Mouse (Mus musculus) MEL (cell line): ENCODE results near the gene Palld. TPM values are rescaled to one million over a fixed set of nuclear protein-coding genes. Genes with fewer than 3 reads are reported as not detected.

ENCODE experiments used
- DNase-seq: peaks from one replicate; pipeline ENCODE4 v3.0.0; 2011; ENCODE audit warnings: low read depth, low spot score
- H3K27ac ChIP-seq: 2 replicates; pipeline ENCODE4 v1.5.1; 2012; ENCODE audit warnings: low read depth, mild to moderate bottlenecking, control low read depth, low read length, moderate library complexity; ENCODE audit not compliant: control insufficient read depth
- H3K27me3 ChIP-seq, 2 experiments: fragments of 150-350 bp in 1 of 2; sonication (generic) in 1 of 2; 2 replicates each; pipeline ENCODE4 v1.6.1; 2012; ENCODE audit warnings: low read length in 2 of 2, mild to moderate bottlenecking in 2 of 2, improper control_type of control experiment in 1 of 2, moderate library complexity in 1 of 2; ENCODE audit not compliant: insufficient read depth in 2 of 2, control insufficient read depth in 1 of 2
- H3K36me3 ChIP-seq, 2 experiments: 2 replicates each; pipeline ENCODE4 v1.6.1; 2012 to 2014; ENCODE audit warnings: low read length in 2 of 2, improper control_type of control experiment in 1 of 2, inconsistent platforms in 1 of 2, mild to moderate bottlenecking in 1 of 2; ENCODE audit not compliant: insufficient read depth in 2 of 2, control insufficient read depth in 1 of 2
- H3K4me1 ChIP-seq, 2 experiments: fragments of 150-350 bp in 1 of 2; sonication (generic) in 1 of 2; 2 replicates each; pipeline ENCODE4 v1.6.1; 2012; ENCODE audit warnings: low read length in 2 of 2, improper control_type of control experiment in 1 of 2, mild to moderate bottlenecking in 1 of 2; ENCODE audit not compliant: insufficient read depth in 2 of 2, control insufficient read depth in 1 of 2
- H3K4me3 ChIP-seq, 2 experiments: fragments of 150-350 bp in 1 of 2; sonication (generic) in 1 of 2; 2 replicates each; pipeline ENCODE4 v1.5.1; 2012; ENCODE audit warnings: low read depth in 2 of 2, low read length in 2 of 2, mild to moderate bottlenecking in 2 of 2, moderate library complexity in 2 of 2, control low read depth in 1 of 2, improper control_type of control experiment in 1 of 2; ENCODE audit not compliant: control insufficient read depth in 1 of 2, insufficient read depth in 1 of 2
- H3K79me2 ChIP-seq: 2 replicates; pipeline ENCODE4 v1.6.1; 2012; ENCODE audit warnings: mild to moderate bottlenecking, low read length, moderate library complexity; ENCODE audit not compliant: control insufficient read depth, poor library complexity, insufficient read depth
- H3K9ac ChIP-seq: 2 replicates; pipeline ENCODE4 v1.6.1; 2012; ENCODE audit warnings: low read depth, mild to moderate bottlenecking, control low read depth, low read length, moderate library complexity; ENCODE audit not compliant: control insufficient read depth, poor library complexity, severe bottlenecking
- H3K9me3 ChIP-seq: fragments of 150-350 bp; sonication (generic); replicated peaks from 2 replicates; pipeline ENCODE4 v1.6.1; 2012; ENCODE audit warnings: mild to moderate bottlenecking, low read length, improper control_type of control experiment, moderate library complexity; ENCODE audit not compliant: insufficient read depth
- BHLHE40 ChIP-seq: IDR thresholded peaks from 2 replicates; pipeline ENCODE4 v1.6.1; 2012; ENCODE audit warnings: low read depth, mild to moderate bottlenecking, inconsistent platforms, low read length, improper control_type of control experiment, borderline replicate concordance
- CHD1 ChIP-seq: IDR thresholded peaks from 2 replicates; pipeline ENCODE4 v1.6.1; 2012; ENCODE audit warnings: low read depth, mild to moderate bottlenecking, inconsistent platforms, low read length, improper control_type of control experiment
- CTCF ChIP-seq, 3 experiments: IDR thresholded peaks in 2 of 3; conservative IDR thresholded peaks in 1 of 3; 2 replicates each; pipeline ENCODE4 v1.5.1; 2011 to 2012; ENCODE audit warnings: low read length in 3 of 3, low read depth in 2 of 3, mild to moderate bottlenecking in 2 of 3, improper control_type of control experiment in 1 of 3, inconsistent platforms in 1 of 3, mixed read lengths in 1 of 3, moderate library complexity in 1 of 3; ENCODE audit not compliant: control insufficient read depth in 1 of 3, insufficient read depth in 1 of 3, poor library complexity in 1 of 3, severe bottlenecking in 1 of 3
- GABPA ChIP-seq: IDR thresholded peaks from 2 replicates; pipeline ENCODE4 v1.6.1; 2012; ENCODE audit warnings: low read depth, mild to moderate bottlenecking, inconsistent platforms, low read length, improper control_type of control experiment, moderate library complexity
- HCFC1 ChIP-seq: IDR thresholded peaks from 2 replicates; pipeline ENCODE4 v1.6.1; 2012; ENCODE audit warnings: low read depth, mild to moderate bottlenecking, inconsistent platforms, low read length, improper control_type of control experiment, moderate library complexity
- JUND ChIP-seq: IDR thresholded peaks from 2 replicates; pipeline ENCODE4 v1.6.1; 2011; ENCODE audit warnings: low read depth, mild to moderate bottlenecking, improper control_type of control experiment, low read length
- MYC ChIP-seq: IDR thresholded peaks from 2 replicates; pipeline ENCODE4 v1.6.1; 2011; ENCODE audit warnings: low read depth, mild to moderate bottlenecking, low read length, improper control_type of control experiment, moderate library complexity
- NRF1 ChIP-seq: IDR thresholded peaks from 2 replicates; pipeline ENCODE4 v1.6.1; 2014; ENCODE audit warnings: low read depth, mild to moderate bottlenecking, inconsistent platforms, low read length, improper control_type of control experiment, moderate library complexity; ENCODE audit not compliant: poor library complexity, insufficient read depth, severe bottlenecking
- POLR2AphosphoS2 ChIP-seq: IDR thresholded peaks from 2 replicates; pipeline ENCODE4 v1.6.1; 2011; ENCODE audit warnings: low read length, improper control_type of control experiment
- RAD21 ChIP-seq: IDR thresholded peaks from 2 replicates; pipeline ENCODE4 v1.6.1; 2011; ENCODE audit warnings: mild to moderate bottlenecking, low read depth, low read length, improper control_type of control experiment
- RCOR1 ChIP-seq: IDR thresholded peaks from 2 replicates; pipeline ENCODE4 v1.6.1; 2012; ENCODE audit warnings: low read depth, mild to moderate bottlenecking, inconsistent platforms, low read length, improper control_type of control experiment
- SIN3A ChIP-seq: IDR thresholded peaks from 2 replicates; pipeline ENCODE4 v1.6.1; 2012; ENCODE audit warnings: low read length, improper control_type of control experiment, inconsistent platforms
- SMC3 ChIP-seq: IDR thresholded peaks from 2 replicates; pipeline ENCODE4 v1.6.1; 2011; ENCODE audit warnings: low read depth, low read length, improper control_type of control experiment
- TCF12 ChIP-seq: IDR thresholded peaks from 2 replicates; pipeline ENCODE4 v1.6.1; 2014; ENCODE audit warnings: low read depth, mild to moderate bottlenecking, inconsistent platforms, low read length, improper control_type of control experiment, moderate library complexity
- USF2 ChIP-seq, 2 experiments: IDR thresholded peaks; 2 replicates each; pipeline ENCODE4 v1.6.1; 2011 to 2012; ENCODE audit warnings: improper control_type of control experiment in 2 of 2, low read length in 2 of 2, borderline replicate concordance in 1 of 2, inconsistent platforms in 1 of 2, low read depth in 1 of 2, mild to moderate bottlenecking in 1 of 2; ENCODE audit not compliant: insufficient read depth in 1 of 2
- ZC3H11A ChIP-seq: IDR thresholded peaks from 2 replicates; pipeline ENCODE4 v1.6.1; 2012; ENCODE audit warnings: low read depth, mild to moderate bottlenecking, inconsistent platforms, low read length, improper control_type of control experiment
- ZNF384 ChIP-seq: IDR thresholded peaks from 2 replicates; pipeline ENCODE4 v1.6.1; 2012; ENCODE audit warnings: low read depth, mild to moderate bottlenecking, inconsistent platforms, low read length, improper control_type of control experiment
- polyA plus RNA-seq, 2 experiments: library from polyadenylated mRNA; stranded (reverse) in 1 of 2; unstranded in 1 of 2; fragments of >175 nt in 1 of 2; fragments of >200 nt in 1 of 2; gene quantifications; 2 replicates each; pipeline versions ENCODE4 v1.2.1 to v1.2.4; 2012; ENCODE audit warnings: low replicate concordance in 2 of 2, low read depth in 1 of 2; ENCODE audit not compliant: insufficient read length in 2 of 2, insufficient read depth in 1 of 2, missing spikeins in 1 of 2
- total RNA-seq: library from RNA; depleted of rRNA; stranded (reverse); fragments of 300-350 nt; gene quantifications from 2 replicates; pipeline ENCODE4 v1.2.3, GENCODE M21; 2012

Gene Palld
- total and polyA plus RNA-seq, 3 experiments: 0.23 to 1.9 TPM; not detected in 1

- H3K27ac ChIP-seq: no peak overlapping the region
- peaks cover 5 to 6% of the 10 kb centered on the region in 2 experiments for H3K4me1 ChIP-seq
- H3K9ac ChIP-seq: peak overlapping the region; percentile 29; the same call in 1 of the 2 replicates
- H3K9me3 ChIP-seq: no peaks in the 10 kb centered on the region
- H3K4me3 ChIP-seq: peak overlapping the region in 1 of 2 experiments; percentile 29; a peak in 1 of 4 replicates
- DNase-seq: peak; percentile 83
- TF ChIP-seq TCF12: peak; percentile 44; the same call in 1 of the 2 replicates
- peak; percentile 93 for TF ChIP-seq SMC3
- TF ChIP-seq GABPA: no peak
- peak; percentile 89 for TF ChIP-seq ZNF384
- 0 out of 2 replicates have a peak, but pooled peaks have one; percentile 33 for TF ChIP-seq MYC
- TF ChIP-seq CHD1: no peak
- 0 out of 2 replicates have a peak, but pooled peaks have one; percentile 19 for TF ChIP-seq BHLHE40
- TF ChIP-seq JUND: no peak
- 0 out of 2 replicates have a peak, but pooled peaks have one; percentile 16 for TF ChIP-seq RCOR1
- peak; percentile 89 for TF ChIP-seq ZC3H11A
- peak; percentile 62 for TF ChIP-seq SIN3A
- TF ChIP-seq POLR2AphosphoS2: no peak
- TF ChIP-seq CTCF (IDR thresholded peaks at IDR 0.05 in 2 of 3, conservative IDR thresholded peaks at IDR 0.05 in 1 of 3; ENCODE audit: control insufficient read depth in 1 of 3, insufficient read depth in 1 of 3, low read depth in 2 of 3, low read length in 3 of 3, poor library complexity in 1 of 3, severe bottlenecking in 1 of 3): peak; percentile 83 to 95 (median 87)
- peak; percentile 98 for TF ChIP-seq RAD21
- TF ChIP-seq USF2 (IDR thresholded peaks at IDR 0.05; ENCODE audit: borderline replicate concordance in 1 of 2, insufficient read depth in 1 of 2, low read depth in 1 of 2, low read length in 2 of 2): no peak
- TF ChIP-seq NRF1: 0 out of 2 replicates have a peak, but pooled peaks have one; percentile 10
- TF ChIP-seq HCFC1: peak; percentile 42; the same call in 1 of the 2 replicates
- TF ChIP-seq, all 39 proteins: peak for 12
- Histone ChIP-seq H3K36me3 (peaks cover 0 to 9% of the 10 kb centered on the region in 2 experiments; a peak in 2 of 4 replicates), H3K27me3 (no peaks in the 10 kb centered on the region), H3K79me2 (no peaks in the 10 kb centered on the region)
Observed at GRCm38 (mm10) chr8:61515931-61516744, 386.4 kb downstream of the Palld start.
